Mouse (Mus musculus) naive thymus-derived CD4-positive, alpha-beta T cell, adult 2 months (primary cell): ENCODE measurements around the gene Vmn2r16.

Experiments used
- DNase-seq: peaks from one replicate; pipeline ENCODE4 v3.0.0-alpha.2; 2011; ENCODE audit warnings: low read depth

The Vmn2r16 gene

DNA sequence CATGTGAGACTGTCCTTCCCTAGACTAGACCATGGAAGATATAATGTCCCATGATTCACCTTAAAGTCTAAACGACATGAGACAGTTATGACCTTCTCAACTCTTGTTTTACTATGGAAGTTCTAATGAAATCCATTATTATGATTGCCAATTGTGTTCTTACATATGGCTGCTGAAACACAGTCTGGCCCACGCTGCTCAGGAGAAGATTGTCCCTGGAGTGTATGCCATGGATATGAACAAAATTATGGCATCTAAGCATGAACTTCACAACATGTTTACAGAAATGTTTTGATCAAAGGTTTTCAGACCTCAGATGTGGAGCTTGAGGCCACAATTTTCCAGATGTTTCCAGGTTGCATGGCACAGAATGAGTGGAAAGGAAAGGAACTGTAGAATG is at the start of gene Vmn2r16:
Gene Vmn2r16 (plus strand): TSS at position 301 of the 400 bp plus-strand sequence.
- no peak for DNase-seq

DNA sequence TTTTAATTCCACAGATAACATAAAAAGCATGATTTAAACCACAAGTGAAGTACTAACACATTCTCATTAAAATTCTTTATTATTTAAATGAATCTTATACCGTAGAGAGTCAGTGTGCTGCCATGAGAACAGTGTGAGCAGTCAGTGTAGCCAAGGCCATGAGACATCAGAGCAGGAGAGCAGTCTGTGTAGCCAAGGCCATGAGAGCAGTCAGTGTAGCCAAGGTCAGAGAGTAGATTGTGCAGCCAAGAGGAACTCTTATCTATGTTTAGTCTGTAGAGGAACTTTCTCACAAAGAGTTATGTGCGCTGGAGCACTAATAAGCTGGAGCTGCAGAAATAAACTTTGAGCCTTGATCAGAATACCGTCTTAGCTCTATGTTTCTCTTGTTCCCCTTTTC is 35.3 kb upstream of the Vmn2r16 start:
- DNase-seq = no peak

DNA sequence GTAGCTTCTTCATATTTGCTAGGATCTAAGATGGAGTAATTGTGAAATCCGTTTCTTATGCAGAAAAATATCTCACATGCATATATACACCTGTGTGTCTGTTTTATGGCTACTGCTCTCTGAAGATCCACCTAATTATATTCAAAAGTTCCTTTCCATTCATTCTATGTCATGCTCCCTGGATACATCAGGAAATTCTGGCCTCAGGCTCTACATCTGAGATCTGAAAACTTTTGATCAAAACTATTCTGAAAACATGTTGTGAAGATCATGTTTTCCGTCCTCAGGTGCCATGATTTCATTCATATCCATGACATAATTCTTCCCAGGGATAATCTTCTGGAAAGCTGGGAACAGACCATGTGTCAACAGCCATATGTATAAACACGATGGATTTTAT is 32.4 kb upstream of the Vmn2r16 start, which contains the start of gene Vmn2r15:
Gene Vmn2r15 (minus strand): TSS at position 101 of the 400 bp plus-strand sequence.
- no peak for DNase-seq

DNA sequence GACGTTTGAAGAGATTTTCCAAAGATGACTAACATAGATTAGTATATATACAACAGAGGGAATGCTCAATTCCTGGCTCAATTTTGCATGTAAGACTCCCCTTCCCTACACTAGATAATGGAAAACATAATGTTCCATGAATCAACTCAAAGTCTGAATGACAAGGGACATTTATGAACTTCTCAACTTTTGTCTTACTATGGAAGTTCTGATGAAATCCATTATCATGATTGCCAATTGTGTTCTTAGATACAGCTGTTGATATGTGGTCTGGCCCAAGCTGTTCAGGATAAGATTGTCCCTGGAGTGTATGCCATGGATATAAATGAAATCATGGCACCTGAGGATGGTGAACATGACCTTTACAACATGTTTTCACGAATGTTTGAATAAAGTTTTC is 89.4 kb downstream of the Vmn2r16 start, which contains the start of gene Vmn2r17:
Gene Vmn2r17 (plus strand): TSS at position 301 of the 400 bp plus-strand sequence.
- no peak for DNase-seq
